Mouse (Mus musculus) cerebellum, adult 11 months (tissue): ENCODE results near the gene Pole2.

ENCODE experiments used
- DNase-seq: peaks from one replicate; pipeline ENCODE4 v3.0.0; 2022

The Pole2 gene

DNA sequence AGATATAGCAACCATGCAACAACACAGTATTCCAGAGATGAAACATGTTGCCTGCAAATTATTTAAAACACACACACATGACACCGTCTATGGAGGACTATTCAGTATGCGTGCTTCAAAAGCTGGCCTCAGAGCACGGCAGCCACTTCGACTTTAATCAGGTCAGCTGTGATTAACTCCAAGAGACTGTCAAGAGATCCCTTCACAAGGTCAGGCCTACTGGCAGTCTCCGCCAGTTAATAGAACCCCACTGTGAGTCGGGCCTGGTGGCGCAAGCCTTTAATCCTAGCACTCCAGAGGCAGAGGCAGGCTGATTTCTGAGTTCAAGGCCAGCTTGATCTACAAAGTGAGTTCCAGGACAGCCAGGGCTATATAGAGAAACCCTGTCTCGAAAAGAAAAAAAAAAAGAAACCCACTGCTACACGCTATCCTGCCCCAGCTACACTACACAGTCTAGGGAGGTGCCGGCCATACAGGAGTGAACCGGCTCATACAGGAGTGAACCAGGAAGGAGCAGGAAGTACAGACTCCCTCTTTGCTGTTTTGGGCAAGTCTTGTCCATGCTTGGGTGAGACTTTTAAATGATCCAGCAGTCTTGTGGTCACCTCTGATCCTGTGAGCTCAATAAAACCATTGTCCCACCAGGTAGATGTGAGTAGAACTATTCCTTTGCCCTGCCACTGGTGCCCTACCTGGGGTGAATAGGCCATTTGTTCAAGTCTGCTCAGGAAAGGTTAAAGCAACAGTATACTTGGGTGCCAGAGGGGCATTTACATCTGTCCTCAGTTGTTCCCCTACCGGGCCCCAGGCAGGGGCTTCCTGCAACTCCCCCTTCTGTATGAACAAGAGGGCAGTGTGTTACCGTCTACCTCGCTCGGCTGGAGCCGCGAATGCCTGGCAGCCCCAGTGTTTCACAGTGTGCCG lies 17.7 kb downstream of the Pole2 start:
- no peak for DNase-seq

DNA sequence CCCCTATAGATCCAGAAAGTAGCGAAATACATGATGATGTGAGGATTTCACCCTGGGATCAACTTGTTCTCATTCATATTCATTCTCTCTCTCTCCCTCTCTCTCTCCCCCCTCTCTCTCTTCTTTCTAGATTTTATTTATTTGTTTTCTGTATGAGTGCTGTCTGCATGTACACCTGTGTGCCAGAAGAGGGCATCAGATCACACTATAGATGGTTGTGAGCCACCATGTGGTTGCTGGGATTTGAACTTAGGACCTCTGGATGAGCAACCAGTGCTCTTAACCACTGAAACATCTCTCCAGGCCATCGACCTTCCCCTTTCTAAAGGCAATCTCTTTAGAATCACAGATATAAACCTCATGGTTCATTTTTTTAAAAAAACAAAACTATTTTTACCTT lies 19.5 kb downstream of the Pole2 start:
- no peak for DNase-seq

DNA sequence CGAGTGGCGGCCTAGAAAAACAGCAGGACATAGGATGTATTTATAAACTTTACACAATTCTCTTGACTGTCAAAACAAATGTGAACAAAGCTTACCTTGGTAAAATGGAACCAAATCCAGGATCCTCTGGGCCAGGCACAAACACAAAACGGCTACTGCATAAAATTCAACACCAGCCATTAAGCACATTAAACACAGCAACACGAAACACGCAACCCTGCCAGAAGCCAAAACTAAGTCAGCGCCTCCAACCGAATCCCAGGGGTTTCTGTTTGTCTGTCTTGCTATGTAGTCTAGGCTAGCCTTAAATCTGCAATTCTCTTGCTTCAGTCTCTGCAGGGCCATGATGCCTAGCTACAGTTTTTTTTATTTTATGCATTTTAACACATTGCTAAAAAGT lies 20.1 kb downstream of the Pole2 start:
- no peak for DNase-seq

DNA sequence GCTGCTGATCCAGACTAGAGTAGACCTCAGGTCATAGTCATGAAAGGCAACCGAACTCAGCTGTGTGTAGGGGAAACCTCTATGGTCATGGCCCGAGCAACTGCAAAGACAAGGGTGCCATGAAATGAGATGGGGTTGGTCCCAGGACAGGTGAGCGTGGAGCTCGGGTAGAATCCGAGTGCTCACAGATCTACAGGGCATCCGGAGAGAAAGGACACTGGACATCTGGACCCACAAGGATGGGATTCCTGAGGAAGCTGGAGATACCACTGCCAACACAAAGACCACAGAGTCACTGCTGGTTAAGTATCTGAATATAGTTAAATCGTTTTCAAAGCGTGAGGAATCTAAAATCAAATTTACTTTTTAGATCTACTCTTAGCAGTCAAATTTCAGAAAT lies 20.6 kb downstream of the Pole2 start:
- no peak for DNase-seq

DNA sequence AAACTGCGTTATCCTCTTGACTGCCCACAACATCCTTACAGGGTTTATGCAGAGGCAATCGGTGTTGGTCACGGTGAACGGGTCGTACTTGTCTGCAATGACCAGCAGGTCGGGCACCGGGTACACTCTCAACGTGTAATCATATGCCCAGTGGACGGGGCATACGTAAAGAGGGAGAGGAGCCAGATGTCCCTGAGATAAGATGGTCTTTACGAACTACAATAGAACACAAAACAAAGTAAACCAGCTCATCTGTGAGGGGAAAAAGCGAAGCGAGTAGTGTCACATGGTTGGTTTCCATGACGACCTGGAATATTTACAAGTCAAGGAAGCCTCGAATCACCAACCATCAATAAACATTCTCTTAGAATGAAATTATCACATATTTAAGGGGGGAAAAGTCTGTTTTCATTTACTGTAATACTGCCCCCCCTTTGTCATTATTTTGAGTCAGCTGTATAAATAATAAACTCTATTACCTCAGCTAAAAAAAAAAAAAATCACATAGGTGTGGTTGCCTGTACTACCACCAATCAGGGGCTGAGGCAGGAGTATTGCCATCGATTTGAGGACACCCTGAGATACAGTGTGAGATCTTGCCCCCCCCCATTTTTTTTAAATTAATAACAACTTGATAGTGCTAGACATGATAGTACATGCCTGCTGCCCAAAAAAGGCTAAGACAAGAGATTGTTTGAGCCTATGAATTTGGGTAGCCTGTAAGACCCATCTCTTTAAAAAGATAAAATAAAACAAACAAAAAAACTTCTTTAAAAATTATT lies 23.8 kb downstream of the Pole2 start, which contains the start of gene Gm49384:
Gene Gm49384 (minus strand): TSS at position 216 of the 782 bp plus-strand sequence.
- no peak for DNase-seq

DNA sequence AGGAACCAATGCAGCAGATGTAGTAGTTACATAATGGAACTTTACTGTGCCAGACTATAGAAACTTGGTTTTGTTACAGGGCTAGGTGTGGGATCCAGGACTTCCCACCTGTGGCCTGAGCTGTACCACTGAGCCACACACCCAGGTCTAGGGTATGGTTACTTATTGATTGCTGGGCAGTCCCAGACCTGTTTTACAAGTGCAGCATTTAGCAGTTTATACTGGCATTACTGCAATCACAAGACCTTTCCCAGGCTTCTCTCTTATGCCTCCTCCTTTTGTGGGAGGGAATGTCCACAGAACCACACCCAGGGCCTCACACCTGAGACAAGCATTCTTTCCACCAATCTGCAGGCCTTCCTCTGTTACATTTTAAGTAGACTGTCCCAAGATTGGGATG lies 29.0 kb downstream of the Pole2 start:
- no peak for DNase-seq

DNA sequence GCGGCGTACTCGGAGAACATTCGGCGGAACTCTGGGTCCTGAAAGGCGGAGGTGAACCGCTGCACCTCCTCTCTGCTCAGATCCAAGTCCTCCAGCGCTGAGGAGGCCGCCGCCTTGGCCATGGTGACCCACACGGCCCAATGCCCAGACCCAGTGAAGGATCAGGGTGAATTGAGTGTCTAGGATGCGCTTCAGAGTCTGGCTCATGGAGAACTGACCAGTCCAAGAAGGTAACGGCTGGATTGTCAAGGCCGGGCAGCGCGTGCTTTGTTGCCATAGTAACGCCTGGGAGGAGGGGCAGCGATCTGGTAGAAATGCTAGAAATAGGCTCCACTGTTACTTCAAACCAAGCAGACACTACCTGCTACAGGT lies 29.8 kb downstream of the Pole2 start, which contains the start of gene Dnaaf2:
Gene Dnaaf2 (minus strand): TSS at position 266 of the 372 bp plus-strand sequence.
- DNase-seq, result peak; percentile 52

DNA sequence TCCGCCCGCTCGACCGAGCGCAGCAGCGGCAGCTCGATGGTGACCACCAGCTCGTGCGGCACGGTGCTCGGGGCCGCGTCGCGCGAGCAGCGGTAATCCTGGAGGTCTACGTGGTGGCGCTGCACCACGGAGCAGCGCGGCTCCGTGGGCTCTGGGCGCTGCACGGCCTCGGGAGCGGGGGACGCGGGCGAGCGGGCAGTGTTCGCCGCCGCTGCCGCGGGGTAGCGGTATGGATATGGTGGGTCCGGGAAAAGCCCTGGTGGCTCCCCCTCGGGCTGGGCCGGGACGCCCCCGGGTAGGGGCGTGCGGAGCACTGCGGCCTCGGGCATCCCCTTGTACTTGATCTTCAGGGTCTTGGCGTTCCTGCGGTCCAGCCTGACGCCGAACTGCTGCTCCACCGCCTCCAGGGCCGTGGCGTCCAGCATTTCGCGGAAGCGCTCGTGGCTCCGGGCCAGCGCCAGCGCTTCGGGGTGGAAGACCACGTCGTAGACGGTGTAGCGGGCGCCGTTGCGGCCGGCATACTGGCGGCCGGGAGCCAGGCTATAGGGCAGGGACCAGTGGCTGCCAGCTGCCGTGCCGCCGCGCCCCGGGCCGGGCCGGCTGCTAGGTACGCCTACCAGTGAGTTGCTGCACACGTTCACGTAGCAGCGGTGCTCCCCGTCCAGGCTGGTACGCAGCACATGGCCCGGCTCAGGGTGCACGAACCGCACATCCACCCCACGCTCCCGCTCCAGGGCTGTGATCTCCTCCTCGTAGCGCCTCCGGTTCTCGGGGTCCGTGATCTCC lies 30.4 kb downstream of the Pole2 start:
- DNase-seq, result peak; percentile 54

DNA sequence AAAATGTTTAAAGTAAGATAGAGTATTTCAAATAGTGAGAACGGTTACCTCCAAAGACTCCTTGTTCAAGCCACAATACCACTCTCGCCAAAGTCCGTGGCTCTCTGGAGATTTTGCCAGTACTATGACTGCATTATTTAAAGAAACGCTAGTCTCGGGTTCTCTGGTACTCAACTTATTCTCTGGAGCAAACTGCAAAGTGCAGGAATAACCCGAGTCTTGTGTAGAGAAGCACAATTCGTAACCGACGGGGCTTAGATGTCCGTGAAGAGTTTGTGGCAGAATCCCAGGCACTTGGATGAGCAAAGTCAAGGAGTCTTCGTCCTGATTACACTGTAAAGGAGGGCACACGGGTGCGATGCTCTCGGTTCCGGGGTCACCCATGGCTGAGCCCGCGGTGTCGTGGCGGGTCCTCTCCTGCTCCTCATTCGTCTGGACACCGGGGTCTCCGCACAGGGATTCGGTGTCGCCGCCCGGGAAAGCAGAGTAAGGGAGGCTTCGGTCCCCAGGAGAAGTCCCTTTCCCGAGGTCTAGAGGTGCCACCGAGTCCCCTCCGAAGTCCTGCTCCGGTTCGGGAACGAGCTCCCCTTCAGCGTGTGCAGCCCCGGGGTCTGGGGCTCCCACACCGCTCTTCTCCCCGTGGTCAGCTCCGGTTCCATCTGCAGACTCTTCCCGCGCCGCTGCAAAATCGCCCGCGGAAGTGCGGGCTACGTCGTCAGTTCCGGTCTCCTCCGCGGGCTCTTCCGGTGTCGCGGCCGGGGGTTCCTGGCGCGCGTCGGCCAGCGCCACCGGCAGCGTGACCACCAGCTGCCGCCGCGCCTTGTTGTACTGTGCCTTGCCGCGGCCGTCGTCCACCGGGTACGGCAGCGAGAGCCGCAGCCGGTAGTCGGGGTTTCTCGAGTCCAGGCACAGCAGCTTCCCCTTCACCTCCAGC lies 31.3 kb downstream of the Pole2 start, which contains the start of gene Gm49383:
Gene Gm49383 (minus strand): TSS at position 661 of the 934 bp plus-strand sequence.
- peak; percentile 61 for DNase-seq

DNA sequence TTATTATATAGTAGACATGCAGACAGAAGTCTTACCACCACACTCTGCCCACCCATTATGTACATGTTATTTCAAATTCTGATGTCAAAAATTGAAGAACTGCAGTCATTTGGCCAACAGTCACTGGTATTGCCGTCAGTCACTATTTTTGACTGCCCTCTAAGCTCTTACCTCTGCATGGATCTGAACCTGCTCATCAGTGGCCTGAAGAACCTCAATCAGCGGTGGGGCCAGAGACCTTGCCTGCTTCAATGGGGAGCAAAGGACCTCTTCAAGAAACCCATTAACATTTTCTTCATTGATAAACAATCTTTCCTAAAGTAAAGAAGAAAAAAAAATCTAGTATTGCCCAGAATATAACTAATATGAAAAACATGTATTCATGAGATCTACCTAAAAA lies 35.4 kb downstream of the Pole2 start:
- DNase-seq, result no peak

DNA sequence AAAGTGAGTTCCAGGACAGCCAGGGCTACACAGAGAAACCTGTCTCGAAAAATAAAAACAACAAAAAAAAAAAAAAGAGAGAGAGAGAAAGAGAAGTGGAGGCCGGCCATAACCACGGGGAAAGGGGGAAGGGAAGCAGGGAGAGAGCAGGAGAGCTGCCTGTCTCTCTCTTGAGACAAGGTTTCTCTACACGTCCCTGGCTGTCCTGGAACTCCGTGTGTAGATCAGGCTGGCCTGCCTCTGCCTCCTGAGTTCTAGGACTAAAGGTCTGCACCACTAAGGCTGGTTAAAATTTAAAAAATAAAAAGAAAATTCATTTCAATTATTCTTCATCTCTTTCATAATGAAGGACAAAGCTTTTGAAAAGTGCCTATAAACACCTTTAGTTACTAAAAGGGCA lies 36.6 kb downstream of the Pole2 start:
- no peak for DNase-seq

DNA sequence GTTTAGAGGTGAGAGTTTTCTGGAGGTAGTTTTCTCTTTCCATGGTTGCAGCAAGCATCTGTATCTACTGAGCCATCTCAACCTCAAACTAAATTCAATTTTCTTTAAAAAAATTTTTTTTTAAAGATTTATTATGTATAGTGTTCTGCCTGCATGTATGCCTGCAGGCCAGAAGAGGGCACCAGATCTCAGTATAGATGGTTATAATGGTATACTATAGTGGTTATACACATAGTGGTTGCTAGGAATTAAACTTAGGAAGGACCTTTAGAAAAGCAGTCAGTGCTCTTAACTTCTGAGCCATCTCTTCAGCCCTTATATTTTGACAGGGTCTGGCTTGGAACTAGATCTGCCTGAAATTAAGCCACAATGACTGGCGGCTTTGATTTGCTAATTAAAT lies 37.5 kb downstream of the Pole2 start:
- DNase-seq, result no peak

DNA sequence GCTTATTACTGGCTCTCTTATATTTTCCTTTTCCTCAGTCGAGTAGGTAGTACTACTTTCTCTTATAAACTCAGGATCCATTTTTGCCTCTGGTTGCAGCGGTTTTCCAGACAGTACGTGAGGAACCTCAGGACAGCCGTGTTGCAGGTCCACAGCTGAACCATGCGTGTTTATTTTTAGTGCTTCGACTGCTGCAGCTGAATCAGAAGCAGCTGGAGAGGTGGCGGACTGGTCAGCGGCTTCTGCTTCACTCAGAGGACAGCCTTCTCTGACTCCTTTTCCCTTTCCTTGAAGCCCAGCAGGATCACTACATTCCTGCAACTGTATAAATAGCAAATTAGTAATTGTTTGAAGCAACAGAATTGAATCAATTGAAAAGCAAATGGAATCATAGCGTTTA lies 37.9 kb downstream of the Pole2 start:
- DNase-seq, result no peak

DNA sequence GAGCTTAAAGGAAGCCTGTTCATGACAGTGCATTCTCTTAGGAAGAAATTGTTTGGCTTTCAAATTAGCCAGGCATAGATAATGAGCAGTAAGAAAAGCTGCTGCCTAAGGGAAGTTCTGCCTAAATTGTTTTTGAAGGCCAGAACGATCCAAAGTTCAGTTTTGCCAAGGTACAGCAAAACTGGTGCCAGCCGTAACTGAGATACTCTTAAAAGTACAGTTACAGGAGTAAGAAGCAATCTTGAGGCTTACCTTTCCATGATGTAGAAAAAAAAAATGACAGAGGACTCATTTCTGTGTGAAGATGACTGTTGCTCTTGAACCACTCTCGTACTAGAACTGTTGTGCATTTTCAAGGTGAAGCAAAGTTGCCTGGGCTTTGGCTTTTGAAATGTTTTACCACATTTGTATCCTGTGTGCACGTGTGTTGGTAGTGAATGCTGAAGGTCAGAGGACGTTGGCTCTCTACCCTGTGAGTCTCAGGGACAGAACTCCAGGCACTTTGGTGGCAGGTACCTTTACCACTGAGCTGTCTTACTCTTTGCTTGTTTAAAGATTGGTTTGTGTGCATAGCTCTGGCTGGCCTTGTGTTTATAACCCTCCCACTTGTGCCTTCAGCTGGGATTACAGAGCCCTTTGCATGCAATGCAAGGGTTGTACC lies 41.1 kb downstream of the Pole2 start:
- DNase-seq, result no peak

DNA sequence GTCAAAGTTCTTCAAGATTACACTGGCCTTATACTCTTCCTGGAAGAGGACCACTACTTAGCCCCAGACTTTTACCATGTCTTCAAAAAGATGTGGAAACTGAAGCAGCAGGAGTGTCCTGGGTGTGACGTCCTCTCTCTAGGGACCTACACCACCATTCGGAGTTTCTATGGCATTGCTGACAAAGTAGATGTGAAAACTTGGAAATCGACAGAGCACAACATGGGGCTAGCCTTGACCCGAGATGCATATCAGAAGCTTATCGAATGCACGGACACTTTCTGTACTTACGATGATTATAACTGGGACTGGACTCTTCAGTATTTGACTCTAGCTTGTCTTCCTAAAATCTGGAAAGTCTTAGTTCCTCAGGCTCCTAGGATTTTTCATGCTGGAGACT lies 42.6 kb downstream of the Pole2 start:
- DNase-seq, result no peak

DNA sequence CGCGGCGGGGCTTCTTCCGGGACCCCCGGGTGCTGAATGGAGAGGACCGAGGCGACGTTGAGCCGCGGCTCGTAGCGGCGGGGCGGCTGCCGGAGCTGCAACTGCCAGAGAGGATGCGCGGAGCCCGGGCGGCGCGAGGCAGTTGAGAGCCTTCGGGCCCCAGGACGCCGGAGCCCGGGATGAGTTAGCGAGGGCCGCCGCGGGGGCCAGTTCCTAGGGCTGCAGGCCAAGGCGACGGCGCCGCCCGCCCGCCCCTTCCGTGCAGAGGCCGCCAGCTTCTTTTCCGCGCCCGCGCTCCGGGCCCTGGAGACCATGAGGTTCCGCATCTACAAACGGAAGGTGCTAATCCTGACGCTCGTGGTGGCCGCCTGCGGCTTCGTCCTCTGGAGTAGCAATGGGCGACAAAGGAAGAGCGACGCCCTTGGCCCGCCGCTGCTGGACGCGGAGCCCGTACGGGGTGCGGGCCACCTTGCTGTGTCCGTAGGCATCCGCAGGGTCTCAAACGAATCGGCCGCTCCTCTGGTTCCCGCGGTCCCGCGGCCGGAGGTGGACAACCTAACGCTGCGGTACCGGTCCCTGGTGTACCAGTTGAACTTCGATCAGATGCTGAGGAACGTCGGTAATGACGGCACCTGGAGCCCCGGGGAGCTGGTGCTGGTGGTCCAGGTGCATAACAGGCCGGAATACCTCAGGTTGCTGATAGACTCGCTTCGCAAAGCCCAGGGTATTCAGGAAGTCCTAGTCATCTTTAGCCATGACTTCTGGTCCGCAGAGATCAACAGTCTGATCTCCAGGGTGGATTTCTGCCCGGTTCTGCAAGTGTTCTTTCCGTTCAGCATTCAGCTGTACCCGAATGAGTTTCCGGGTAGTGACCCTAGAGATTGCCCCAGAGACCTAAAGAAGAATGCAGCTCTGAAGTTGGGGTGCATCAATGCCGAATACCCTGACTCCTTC lies 43.4 kb downstream of the Pole2 start:
- no peak for DNase-seq

DNA sequence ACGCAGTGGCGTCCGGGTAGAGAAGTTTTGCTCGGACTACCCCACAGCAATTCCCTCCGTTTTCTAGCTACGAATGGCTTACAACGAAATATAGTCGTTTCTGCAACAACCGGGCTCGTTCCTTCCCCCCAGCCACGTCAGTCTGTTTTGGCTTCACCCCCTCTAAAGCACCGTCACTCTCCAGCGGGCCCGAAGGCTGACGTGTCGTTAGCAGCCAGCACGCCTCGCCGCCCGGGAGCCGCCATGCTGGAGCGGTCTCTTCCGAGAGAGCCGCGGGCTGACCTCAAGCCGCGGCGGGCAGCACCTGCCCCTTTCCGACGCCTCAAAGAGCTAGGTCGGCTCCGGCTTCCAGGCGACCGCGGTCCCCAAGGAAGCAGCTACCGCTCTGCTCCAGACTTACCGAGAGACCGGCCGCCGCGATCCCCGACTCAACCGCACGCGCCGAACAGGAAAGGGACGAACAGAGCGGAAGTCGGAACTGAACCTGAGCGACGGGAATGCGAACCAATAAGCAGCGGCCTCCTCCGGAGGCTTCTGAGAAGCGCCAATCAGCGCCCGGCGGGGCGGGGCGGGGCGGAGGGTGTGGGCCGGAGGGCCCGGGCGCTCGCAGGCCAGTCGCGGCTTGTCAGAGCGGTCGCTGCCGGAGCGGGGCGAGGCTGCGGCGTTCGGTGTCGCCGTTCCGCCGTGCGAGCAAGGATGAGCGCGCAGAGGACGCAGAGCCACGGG lies 44.2 kb downstream of the Pole2 start, which contains the start of the genes Rpl36al and Mgat2:
Gene Rpl36al (minus strand): TSS at position 501 of the 726 bp plus-strand sequence.
Gene Mgat2 (plus strand): TSS at position 575 of the 726 bp plus-strand sequence.
- peak; percentile 98 for DNase-seq

DNA sequence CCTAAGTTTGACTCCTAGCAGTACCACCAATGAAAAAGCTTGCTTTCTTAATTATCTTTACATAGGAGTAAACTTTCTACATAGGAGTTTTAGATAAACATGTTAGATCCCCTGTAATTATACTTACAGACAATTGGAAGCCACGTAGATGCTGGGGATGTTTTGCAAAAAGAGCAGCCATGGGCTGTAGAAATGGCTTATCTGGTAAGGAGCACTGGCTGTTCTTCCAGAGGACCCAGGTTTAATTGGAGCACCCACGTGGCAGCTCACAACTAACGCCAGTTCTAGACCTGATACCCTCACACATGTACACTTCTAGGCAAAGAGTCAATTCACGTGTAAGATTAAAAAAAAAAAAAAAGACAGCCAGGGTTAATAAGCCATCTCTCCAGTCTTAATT lies 46.2 kb downstream of the Pole2 start:
- no peak for DNase-seq

DNA sequence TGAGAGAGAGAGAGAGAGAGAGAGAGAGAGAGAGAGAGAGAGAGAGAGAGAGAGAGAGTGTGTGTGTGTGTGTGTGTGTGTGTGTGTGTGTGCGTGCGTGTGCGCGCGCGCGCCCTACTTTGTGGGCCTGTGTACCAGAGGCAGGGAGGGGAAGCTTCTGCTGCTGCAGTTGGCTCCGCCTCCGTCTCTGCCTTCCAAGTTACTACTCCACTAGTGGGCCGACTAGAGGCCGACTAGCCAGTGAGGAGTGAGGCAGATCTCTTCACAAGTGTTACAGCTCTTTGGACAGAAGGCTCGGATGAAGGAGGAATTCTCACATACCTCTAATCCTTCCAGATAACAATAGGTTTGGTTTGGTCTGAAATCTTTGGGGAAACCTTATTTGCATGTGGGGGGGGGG lies 48.6 kb downstream of the Pole2 start:
- no peak for DNase-seq
